Mouse (Mus musculus): ENCODE data around the gene Trpv5. TPM values are rescaled to one million over a fixed set of nuclear protein-coding genes. Genes with fewer than 3 reads are reported as not detected.

Gene Trpv5
- total RNA-seq, 2 experiments from 2014 or later = not detected

Other genes starting within 250 kb of the Trpv5 start
- not detected for gene Gm10334, start 234.6 kb downstream of the Trpv5 start, total RNA-seq (2021)
- gene Prss1, start 221.8 kb downstream of the Trpv5 start, total RNA-seq (2021) = not detected
- not detected for gene Prss2, start 159.0 kb downstream of the Trpv5 start, total RNA-seq (2021)
- 1 to 10 TPM; 1.3 to 2.1 TPM for gene Ephb6, start 75.3 kb downstream of the Trpv5 start, total RNA-seq (2021)
- gene Trpv6, start 44.4 kb downstream of the Trpv5 start, total RNA-seq (2021) = not detected
- gene Llcfc1, start 3.7 kb upstream of the Trpv5 start, total RNA-seq (2021) = not detected
- under 1 TPM; 0.11 to 0.50 TPM for gene Kel, start 23.6 kb upstream of the Trpv5 start, total RNA-seq (2021)
- gene Olfr459, start 94.4 kb upstream of the Trpv5 start, total RNA-seq (2021) = not detected
- not detected for gene Pip, start 166.8 kb upstream of the Trpv5 start, total RNA-seq (2021)
- not detected for gene Sval2, start 172.2 kb upstream of the Trpv5 start, total RNA-seq (2021)